ENCODE assay signal across 10 mouse cellular contexts in genomic region chr16:29771728-29772608, GRCm38 (mm10).
DNase-seq lines count a peak whose midpoint lies in the region; ATAC-seq and TF ChIP-seq lines count a peak whose summit lies in the region.
"Had no signal": no experiment of that assay in that cellular context is flagged by ENCODE, and none has a peak within 500 bp of the region (broad histone marks: within the 10 kb centered on the region; RNA-seq: fewer than 3 reads in every experiment).

No protein-coding gene starts in this region.

- ATAC-seq in heart, embryonic 12.5 days (ENCODE audit: insufficient number of reproducible peaks, low FRiP score): no peak
- 0 out of 2 replicates have a peak, but pooled peaks have one; percentile 6 for ATAC-seq in intestine, postnatal 0 days

- 34% methylated on average over 13 of the region's 13 CpGs for WGBS in heart, embryonic 10.5 days
- 48% methylated on average over 13 of the region's 13 CpGs for WGBS in heart, embryonic 12.5 days
- 50% methylated on average over 13 of the region's 13 CpGs for WGBS in intestine, postnatal 0 days
- 63% methylated on average over 13 of the region's 13 CpGs for WGBS in heart, adult 2 months

- H3K4me2 ChIP-seq in heart, embryonic 12.5 days: no peak overlapping the region
- no peak overlapping the region for H3K4me2 ChIP-seq in intestine, postnatal 0 days (replicated peaks; ENCODE audit: low read depth)
- H3K4me2 ChIP-seq: liver, embryonic 13.5 days had no signal

- DNase-seq in heart, embryonic 10.5 days (ENCODE audit: low spot score): no peak
- peak; percentile 48 for DNase-seq in embryo, embryonic 10.5 days (ENCODE audit: low spot score)
- no peak for DNase-seq in gastrocnemius, adult 2 months
- DNase-seq in heart, adult 2 months: no peak
- no peak for DNase-seq in gastrocnemius, postnatal 25 days
- DNase-seq: liver, embryonic 13.5 days; thymus, adult 18-20 months had no signal

- H3K27me3 ChIP-seq in heart, embryonic 10.5 days (ENCODE audit: insufficient read depth, poor library complexity, severe bottlenecking): peaks cover 23% of the 10 kb centered on the region; the same call in 1 of the 2 replicates
- peaks cover 13% of the 10 kb centered on the region; the same call in 1 of the 2 replicates for H3K27me3 ChIP-seq in heart, embryonic 12.5 days (replicated peaks)
- no peaks in the 10 kb centered on the region for H3K27me3 ChIP-seq in ES-Bruce4 (ENCODE audit: control insufficient read depth, insufficient read depth, low read length, poor library complexity, severe bottlenecking)
- no peaks in the 10 kb centered on the region for H3K27me3 ChIP-seq in intestine, postnatal 0 days (replicated peaks; ENCODE audit: control insufficient read depth, insufficient read depth, low read length)
- H3K27me3 ChIP-seq in heart, adult 2 months (ENCODE audit: control insufficient read depth, insufficient read depth, low read length): no peaks in the 10 kb centered on the region
- H3K27me3 ChIP-seq: liver, embryonic 13.5 days had no signal

- no peak for TF ChIP-seq EP300 in ES-Bruce4 (IDR thresholded peaks at IDR 0.05; ENCODE audit: insufficient read depth, low read depth, low read length)
- no peak for TF ChIP-seq EP300 in heart, adult 2 months (IDR thresholded peaks at IDR 0.05; ENCODE audit: insufficient read depth, low read depth, low read length)

- no peak overlapping the region for H3K9ac ChIP-seq in heart, embryonic 12.5 days
- peak overlapping the region; percentile 43; the same call in 1 of the 2 replicates for H3K9ac ChIP-seq in ES-Bruce4 (ENCODE audit: low read depth, poor library complexity, severe bottlenecking)
- H3K9ac ChIP-seq in intestine, postnatal 0 days (ENCODE audit: low read depth, low read length): no peak overlapping the region
- no peak overlapping the region for H3K9ac ChIP-seq in heart, adult 2 months (ENCODE audit: low read depth, low read length)
- H3K9ac ChIP-seq: liver, embryonic 13.5 days had no signal

- TF ChIP-seq CTCF in ES-Bruce4 (IDR thresholded peaks at IDR 0.05; ENCODE audit: low read depth, low read length): no peak
- TF ChIP-seq CTCF in intestine, postnatal 0 days (IDR thresholded peaks at IDR 0.05; ENCODE audit: low read depth): no peak
- no peak for TF ChIP-seq CTCF in gastrocnemius, adult 2 months (IDR thresholded peaks at IDR 0.05)
- no peak for TF ChIP-seq CTCF in heart, adult 2 months (IDR thresholded peaks at IDR 0.05)

- TF ChIP-seq POLR2A in ES-Bruce4 (IDR thresholded peaks at IDR 0.05; ENCODE audit: insufficient read depth, low read length): no peak
- TF ChIP-seq POLR2A in heart, adult 2 months (IDR thresholded peaks at IDR 0.05; ENCODE audit: insufficient read depth, low read depth, low read length): no peak

- peak overlapping the region; percentile 65 for H3K27ac ChIP-seq in heart, embryonic 10.5 days
- H3K27ac ChIP-seq in heart, embryonic 12.5 days (ENCODE audit: poor library complexity, severe bottlenecking): no peak overlapping the region
- H3K27ac ChIP-seq in ES-Bruce4 (ENCODE audit: insufficient read depth, low read length): peak overlapping the region; percentile 59
- no peak overlapping the region for H3K27ac ChIP-seq in intestine, postnatal 0 days (ENCODE audit: low read depth, low read length)
- H3K27ac ChIP-seq in gastrocnemius, adult 2 months: no peak overlapping the region; the same call in 1 of the 2 replicates
- no peak overlapping the region for H3K27ac ChIP-seq in heart, adult 2 months
- H3K27ac ChIP-seq: liver, embryonic 13.5 days had no signal

- H3K4me1 ChIP-seq in heart, embryonic 10.5 days: peaks cover 54% of the 10 kb centered on the region
- H3K4me1 ChIP-seq in heart, embryonic 12.5 days (replicated peaks): peaks cover 37% of the 10 kb centered on the region
- peaks cover 13% of the 10 kb centered on the region for H3K4me1 ChIP-seq in ES-Bruce4 (ENCODE audit: control insufficient read depth, insufficient read depth, low read length)
- H3K4me1 ChIP-seq in intestine, postnatal 0 days (replicated peaks; ENCODE audit: control insufficient read depth, insufficient read depth, low read length): no peaks in the 10 kb centered on the region; the same call in 1 of the 2 replicates
- no peaks in the 10 kb centered on the region for H3K4me1 ChIP-seq in heart, adult 2 months (ENCODE audit: control insufficient read depth, insufficient read depth, low read length)

- intact Hi-C loops in gastrocnemius, adult 2 months (cut with DNase I): no loop called here
- intact Hi-C loops in heart, adult 2 months (cut with DNase I): no loop called here

- no peaks in the 10 kb centered on the region for H3K79me2 ChIP-seq in heart, adult 2 months (replicated peaks; ENCODE audit: control insufficient read depth, insufficient read depth, low read length)

- no peak overlapping the region for H3K4me3 ChIP-seq in heart, embryonic 10.5 days
- H3K4me3 ChIP-seq in heart, embryonic 12.5 days: no peak overlapping the region
- no peak overlapping the region for H3K4me3 ChIP-seq in ES-Bruce4 (ENCODE audit: low read depth, low read length)
- H3K4me3 ChIP-seq in intestine, postnatal 0 days (ENCODE audit: low read depth, low read length): no peak overlapping the region
- no peak overlapping the region for H3K4me3 ChIP-seq in gastrocnemius, adult 2 months
- H3K4me3 ChIP-seq in heart, adult 2 months: no peak overlapping the region
- H3K4me3 ChIP-seq: liver, embryonic 13.5 days had no signal

- H3K9me3 ChIP-seq in heart, embryonic 10.5 days: no peaks in the 10 kb centered on the region
- H3K9me3 ChIP-seq in heart, embryonic 12.5 days (replicated peaks): 0 out of 2 replicates have a peak, but pooled peaks cover 1% of the 10 kb centered on the region
- H3K9me3 ChIP-seq in ES-Bruce4 (replicated peaks; ENCODE audit: control insufficient read depth, insufficient read depth, low read length, poor library complexity, severe bottlenecking): no peaks in the 10 kb centered on the region
- no peaks in the 10 kb centered on the region for H3K9me3 ChIP-seq in intestine, postnatal 0 days (ENCODE audit: control insufficient read depth)
- H3K9me3 ChIP-seq: liver, embryonic 13.5 days had no signal

- H3K36me3 ChIP-seq in heart, embryonic 10.5 days: no peaks in the 10 kb centered on the region
- no peaks in the 10 kb centered on the region for H3K36me3 ChIP-seq in heart, embryonic 12.5 days
- no peaks in the 10 kb centered on the region for H3K36me3 ChIP-seq in ES-Bruce4 (ENCODE audit: control insufficient read depth, insufficient read depth, low read length, poor library complexity, severe bottlenecking)
- H3K36me3 ChIP-seq in intestine, postnatal 0 days (ENCODE audit: control insufficient read depth, insufficient read depth): no peaks in the 10 kb centered on the region
- H3K36me3 ChIP-seq in heart, adult 2 months (ENCODE audit: control insufficient read depth, insufficient read depth, low read length): no peaks in the 10 kb centered on the region
- H3K36me3 ChIP-seq: liver, embryonic 13.5 days had no signal

Comparison
In these comparisons a context has a peak if more than half of its experiments do, and no peak if none do; other contexts are left out.
1. H3K27ac ChIP-seq: peak in heart, embryonic 10.5 days (single experiment) and ES-Bruce4 (single experiment); none in heart, embryonic 12.5 days (single experiment), intestine, postnatal 0 days (single experiment), gastrocnemius, adult 2 months (single experiment) and heart, adult 2 months (single experiment).